Mouse (Mus musculus) liver, postnatal 0 days (tissue): ENCODE measurements around the gene B830017H08Rik. TPM values are rescaled to one million over a fixed set of nuclear protein-coding genes. Genes with fewer than 3 reads are reported as not detected.

Source experiments
- ATAC-seq: fragments of 200-750 bp; cut with Nextera tagmentation; 2 replicates; pipeline ENCODE4 v1.8.0; 2017; ENCODE audit warnings: mild to moderate bottlenecking, moderate library complexity
- DNase-seq: peaks from one replicate; pipeline ENCODE4 v3.0.0-alpha.2; 2016
- H3K27ac ChIP-seq: fragments of 300-500 bp; sonication (generic); 2 replicates; pipeline ENCODE4 v1.5.1; 2014; ENCODE audit warnings: antibody characterized with exemption, moderate library complexity, mild to moderate bottlenecking, low read depth
- H3K27me3 ChIP-seq: fragments of 300-500 bp; sonication (generic); 2 replicates; pipeline ENCODE4 v1.6.1; 2014; ENCODE audit warnings: low read length, control low read depth, mixed read lengths; ENCODE audit not compliant: insufficient read depth
- H3K36me3 ChIP-seq: fragments of 300-500 bp; sonication (generic); replicated peaks from 2 replicates; pipeline ENCODE4 v1.6.1; 2014; ENCODE audit warnings: mild to moderate bottlenecking, control low read depth, low read length, moderate library complexity, mixed read lengths; ENCODE audit not compliant: insufficient read depth
- H3K4me1 ChIP-seq: fragments of 300-500 bp; sonication (generic); 2 replicates; pipeline ENCODE4 v1.6.1; 2014; ENCODE audit warnings: antibody characterized with exemption, mild to moderate bottlenecking, control low read depth; ENCODE audit not compliant: insufficient read depth
- H3K4me2 ChIP-seq: fragments of 300-500 bp; sonication (generic); 2 replicates; pipeline ENCODE4 v1.6.1; 2014; ENCODE audit warnings: low read depth, mild to moderate bottlenecking, low read length, moderate library complexity, mixed read lengths
- H3K4me3 ChIP-seq: fragments of 300-500 bp; sonication (generic); 2 replicates; pipeline ENCODE4 v1.5.1; 2014; ENCODE audit warnings: low read depth, low read length
- H3K9ac ChIP-seq: fragments of 300-500 bp; sonication (generic); replicated peaks from 2 replicates; pipeline ENCODE4 v1.6.1; 2014; ENCODE audit warnings: mild to moderate bottlenecking, moderate library complexity
- H3K9me3 ChIP-seq: fragments of 300-500 bp; sonication (generic); 2 replicates; pipeline ENCODE4 v1.6.1; 2016; ENCODE audit warnings: mild to moderate bottlenecking, control low read depth, low read length, mixed read lengths
- CTCF ChIP-seq: sonication (generic); IDR thresholded peaks from 2 replicates; pipeline ENCODE4 v1.5.1; 2016; ENCODE audit warnings: antibody characterized with exemption, low read depth
- EP300 ChIP-seq: IDR thresholded peaks from 2 replicates; pipeline ENCODE4 v1.6.1; 2016; ENCODE audit warnings: antibody characterized with exemption, low read depth, mild to moderate bottlenecking
- whole genome bisulfite sequencing: fragments of 180-500 bp; shearing (Covaris S2); extraction: QIAGEN DNeasy Blood & Tissue Kit; methylation state at CpG from one replicate; pipeline ENCODE4 v1.1.7; 2014; ENCODE audit not compliant: insufficient replicate concordance; 5-methylcytosine and 5-hydroxymethylcytosine counted together
- polyA plus RNA-seq: library from polyadenylated mRNA; unstranded; fragments of >200 nt; fragmentation: Nextera tagmentation; extraction: Ambion mirVana; gene quantifications from 2 replicates; pipeline ENCODE4 v1.2.1, GENCODE M21; 2015

Gene B830017H08Rik
- polyA plus RNA-seq, 1 experiment from 2014 or later = not detected

DNA sequence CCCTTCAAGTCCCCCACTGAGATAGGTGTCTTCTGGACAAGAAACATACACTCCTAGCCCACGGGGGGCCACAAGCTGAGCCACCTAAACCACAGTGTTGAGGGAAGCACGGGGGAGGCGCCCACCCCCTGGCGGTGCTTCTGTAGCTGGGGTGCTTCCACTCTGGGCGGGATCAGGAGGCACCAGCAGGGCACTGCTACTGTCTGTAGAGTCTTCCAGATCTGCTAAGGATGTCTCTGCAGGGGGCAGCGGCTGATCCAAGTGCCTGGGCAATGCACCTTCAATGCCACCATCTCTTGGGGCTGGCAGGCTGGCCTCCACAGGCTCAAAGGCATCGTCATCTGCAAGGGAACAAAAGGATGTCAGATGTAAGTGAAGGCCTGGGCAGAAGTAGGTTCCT is 9.5 kb downstream of the B830017H08Rik start:
- H3K9me3 ChIP-seq = no peaks in the 10 kb centered on the region
- H3K9ac ChIP-seq = no peak overlapping the region
- ATAC-seq = no peak
- WGBS = 91% methylated on average over 7 of the region's 7 CpGs
- no peak overlapping the region for H3K4me2 ChIP-seq
- H3K4me3 ChIP-seq = no peak overlapping the region
- TF ChIP-seq EP300 (no peak), CTCF (no peak)
- no peaks in the 10 kb centered on the region for H3K4me1 ChIP-seq
- peaks cover 66% of the 10 kb centered on the region for H3K36me3 ChIP-seq
- no peak for DNase-seq
- H3K27me3 ChIP-seq = no peaks in the 10 kb centered on the region
- no peak overlapping the region for H3K27ac ChIP-seq

DNA sequence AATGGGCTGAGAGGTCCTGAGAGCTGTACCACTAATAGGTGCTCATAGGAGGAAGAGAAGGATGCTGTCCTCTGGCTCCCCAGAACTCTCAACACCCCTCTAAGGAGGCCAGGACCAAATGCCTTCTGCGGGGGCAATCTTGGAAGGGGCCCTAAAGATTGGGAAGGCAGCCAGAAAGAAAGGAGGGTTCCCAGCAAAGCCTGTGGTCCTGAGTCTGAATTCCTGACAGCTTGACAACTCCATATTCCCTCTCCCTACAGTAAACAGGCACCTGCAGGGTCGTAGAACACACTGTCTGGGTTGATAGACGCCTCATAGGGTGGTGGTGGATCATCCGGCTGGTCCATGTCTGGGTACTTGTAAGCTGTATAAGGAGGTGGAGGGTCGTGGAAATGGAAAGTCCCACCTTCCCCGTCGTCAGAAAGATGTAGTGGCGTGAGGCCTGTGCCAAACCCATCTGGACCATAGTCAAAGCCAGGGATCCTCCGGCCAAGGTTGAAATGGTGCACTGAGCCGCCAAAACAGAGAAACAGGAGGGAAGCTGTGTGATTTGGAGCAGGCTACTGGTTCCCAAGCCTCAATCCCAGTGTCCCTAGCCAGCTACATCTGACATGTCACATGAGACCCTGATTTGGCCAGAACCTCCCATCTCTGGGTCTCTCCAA is 10.9 kb downstream of the B830017H08Rik start:
- WGBS = 91% methylated on average over 10 of the region's 10 CpGs
- Histone ChIP-seq H3K27ac (no peak overlapping the region), H3K27me3 (no peaks in the 10 kb centered on the region), H3K4me3 (no peak overlapping the region), H3K9ac (no peak overlapping the region), H3K9me3 (no peaks in the 10 kb centered on the region), H3K4me2 (no peak overlapping the region), H3K36me3 (peaks cover 77% of the 10 kb centered on the region), H3K4me1 (no peaks in the 10 kb centered on the region)
- ATAC-seq = no peak
- TF ChIP-seq EP300 = no peak
- TF ChIP-seq CTCF = no peak
- no peak for DNase-seq

DNA sequence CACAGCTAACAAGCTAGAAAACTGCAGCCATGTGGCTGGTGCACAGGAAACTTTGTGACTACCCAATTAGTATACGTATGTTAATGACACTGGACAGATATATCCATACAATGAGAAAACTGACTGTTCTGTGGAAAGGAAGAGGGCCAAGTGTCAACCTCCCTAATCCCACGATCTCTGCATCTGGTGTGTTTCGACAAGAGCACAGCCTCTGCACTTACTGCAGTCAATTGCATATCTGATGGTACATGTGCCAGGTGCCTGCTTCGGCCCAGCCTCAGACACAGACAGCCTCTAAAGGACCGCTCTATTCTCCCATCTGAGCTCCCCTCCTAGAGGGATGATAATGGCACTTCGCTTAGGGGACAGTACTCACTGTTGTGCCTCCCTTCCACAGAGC is 15.5 kb downstream of the B830017H08Rik start:
- ATAC-seq (no peak), DNase-seq (no peak)
- H3K36me3 ChIP-seq = peaks cover 86% of the 10 kb centered on the region
- 82% methylated on average over 6 of the region's 6 CpGs for WGBS
- H3K4me1 ChIP-seq = no peaks in the 10 kb centered on the region
- H3K9me3 ChIP-seq = no peaks in the 10 kb centered on the region
- H3K27me3 ChIP-seq = no peaks in the 10 kb centered on the region
- H3K4me2 ChIP-seq = no peak overlapping the region
- no peak overlapping the region for H3K27ac ChIP-seq
- no peak overlapping the region for H3K9ac ChIP-seq
- H3K4me3 ChIP-seq = no peak overlapping the region
- TF ChIP-seq CTCF (no peak), EP300 (no peak)

DNA sequence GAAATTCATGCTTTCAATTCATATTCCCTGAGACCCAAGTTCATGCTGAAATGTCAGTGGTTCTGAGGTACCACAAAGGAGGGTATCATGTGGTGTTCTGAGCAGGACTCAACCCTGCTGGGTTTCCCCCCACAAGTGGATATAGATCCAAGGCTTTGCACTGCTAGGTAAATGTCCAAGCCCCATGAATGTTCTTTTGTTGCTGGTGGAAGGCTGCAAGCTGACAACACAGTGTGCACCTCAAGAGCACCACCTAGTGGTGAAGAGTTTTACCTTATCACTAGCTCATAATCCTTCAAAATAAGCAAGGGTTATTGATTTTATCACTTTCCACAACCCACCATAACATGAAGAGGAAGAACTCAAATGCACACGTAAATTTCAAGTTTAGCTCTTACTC is 16.0 kb downstream of the B830017H08Rik start:
- TF ChIP-seq CTCF (peak; percentile 80), EP300 (no peak)
- Histone ChIP-seq H3K9ac (no peak overlapping the region), H3K27me3 (no peaks in the 10 kb centered on the region), H3K4me2 (no peak overlapping the region), H3K4me3 (no peak overlapping the region), H3K4me1 (no peaks in the 10 kb centered on the region), H3K36me3 (peaks cover 83% of the 10 kb centered on the region), H3K27ac (no peak overlapping the region), H3K9me3 (no peaks in the 10 kb centered on the region)
- WGBS = 17% methylated on average over 1 of the region's 1 CpGs
- DNase-seq = no peak
- ATAC-seq = no peak

- no peak overlapping the region for H3K4me2 ChIP-seq
- WGBS = 84% methylated on average over 6 of the region's 6 CpGs
Measured at GRCm38 (mm10) chr16:17849486-17849885, 16.6 kb downstream of the B830017H08Rik start.

GRCm38 (mm10) chr16:17851331-17851730 is 18.4 kb downstream of the B830017H08Rik start:
- Histone ChIP-seq H3K4me1 (no peaks in the 10 kb centered on the region), H3K4me2 (no peak overlapping the region), H3K27me3 (no peaks in the 10 kb centered on the region), H3K36me3 (peaks cover 79% of the 10 kb centered on the region), H3K9ac (no peak overlapping the region), H3K27ac (no peak overlapping the region), H3K9me3 (no peaks in the 10 kb centered on the region), H3K4me3 (no peak overlapping the region)
- no peak for TF ChIP-seq CTCF
- no peak for TF ChIP-seq EP300
- no peak for ATAC-seq
- WGBS = 85% methylated on average over 5 of the region's 5 CpGs
- no peak for DNase-seq

More at GRCm38 (mm10) chr16:17849486-17849885, 16.6 kb downstream of the B830017H08Rik start:
- no peak for DNase-seq
- ATAC-seq = no peak
- H3K4me3 ChIP-seq = no peak overlapping the region
- no peak overlapping the region for H3K27ac ChIP-seq
- TF ChIP-seq EP300 (no peak), CTCF (no peak)
- no peak overlapping the region for H3K9ac ChIP-seq
- no peaks in the 10 kb centered on the region for H3K4me1 ChIP-seq
- H3K36me3 ChIP-seq = peaks cover 83% of the 10 kb centered on the region
- H3K27me3 ChIP-seq = no peaks in the 10 kb centered on the region
- no peaks in the 10 kb centered on the region for H3K9me3 ChIP-seq
